Mouse (Mus musculus) kidney, embryonic 16.5 days (tissue): ENCODE data around the gene Pax2. TPM values are rescaled to one million over a fixed set of nuclear protein-coding genes. Genes with fewer than 3 reads are reported as not detected.
A peak's percentile ranks its signal among the peaks of the same experiment; 100 is the strongest.

Experiments used
- ATAC-seq: fragments of 200-750 bp; cut with Nextera tagmentation; 2 replicates; pipeline ENCODE4 v1.8.0; 2017; ENCODE audit warnings: moderate TSS enrichment; ENCODE audit not compliant: low FRiP score, low TSS enrichment
- H3K27ac ChIP-seq: fragments of 300-500 bp; sonication (generic); 2 replicates; pipeline ENCODE4 v1.5.1; 2014; ENCODE audit warnings: low read length
- H3K27me3 ChIP-seq: fragments of 300-500 bp; sonication (generic); 2 replicates; pipeline ENCODE4 v1.6.1; 2014; ENCODE audit warnings: low read length, control low read depth, mixed read lengths; ENCODE audit not compliant: insufficient read depth
- H3K36me3 ChIP-seq: fragments of 300-500 bp; sonication (generic); 2 replicates; pipeline ENCODE4 v1.6.1; 2014; ENCODE audit warnings: low read length, control low read depth, mixed read lengths; ENCODE audit not compliant: insufficient read depth
- H3K4me1 ChIP-seq: fragments of 300-500 bp; sonication (generic); 2 replicates; pipeline ENCODE4 v1.6.1; 2014; ENCODE audit warnings: low read length, control low read depth, mixed read lengths; ENCODE audit not compliant: insufficient read depth
- H3K4me2 ChIP-seq: fragments of 300-500 bp; sonication (generic); replicated peaks from 2 replicates; pipeline ENCODE4 v1.6.1; 2014; ENCODE audit warnings: low read depth, low read length
- H3K4me3 ChIP-seq: fragments of 300-500 bp; sonication (generic); 2 replicates; pipeline ENCODE4 v1.5.1; 2014; ENCODE audit warnings: mild to moderate bottlenecking, low read length
- H3K9ac ChIP-seq: fragments of 300-500 bp; sonication (generic); replicated peaks from 2 replicates; pipeline ENCODE4 v1.6.1; 2014; ENCODE audit warnings: low read length
- H3K9me3 ChIP-seq: fragments of 300-500 bp; sonication (generic); 2 replicates; pipeline ENCODE4 v1.6.1; 2016; ENCODE audit warnings: low read length, control low read depth
- WGBS: fragments of 180-500 bp; shearing (Covaris S2); extraction: QIAGEN DNeasy Blood & Tissue Kit; methylation state at CpG from one replicate; pipeline ENCODE4 v1.1.7; 2014; 5-methylcytosine and 5-hydroxymethylcytosine counted together
- polyA plus RNA-seq: library from polyadenylated mRNA; unstranded; fragments of >200 nt; fragmentation: Nextera tagmentation; extraction: Ambion mirVana; gene quantifications from 2 replicates; pipeline ENCODE4 v1.2.1, GENCODE M21; 2015

Gene Pax2
- polyA plus RNA-seq, 1 experiment from 2014 or later: 23.8 TPM

GRCm38 (mm10) chr19:44754461-44755377 lies 1.1 kb upstream of the Pax2 start:
- peak overlapping the region; percentile 73 for H3K4me3 ChIP-seq
- peaks cover 36% of the 10 kb centered on the region for H3K4me1 ChIP-seq
- peak overlapping the region; percentile 78 for H3K4me2 ChIP-seq
- peak overlapping the region; percentile 93 for H3K9ac ChIP-seq
- H3K27ac ChIP-seq: peak overlapping the region; percentile 98
- 2% methylated on average over 16 of the region's 16 CpGs for WGBS
- H3K36me3 ChIP-seq: peaks cover 2% of the 10 kb centered on the region; the same call in 1 of the 2 replicates
- peaks cover 60% of the 10 kb centered on the region for H3K27me3 ChIP-seq
- no peaks in the 10 kb centered on the region for H3K9me3 ChIP-seq
- no peak; the same call in 1 of the 2 replicates for ATAC-seq

- Histone ChIP-seq H3K4me3 (peak overlapping the region; percentile 73), H3K27me3 (peaks cover 57% of the 10 kb centered on the region), H3K27ac (peak overlapping the region; percentile 98), H3K9me3 (no peaks in the 10 kb centered on the region), H3K9ac (peak overlapping the region; percentile 93), H3K4me2 (peak overlapping the region; percentile 78), H3K4me1 (peaks cover 36% of the 10 kb centered on the region), H3K36me3 (peaks cover 2% of the 10 kb centered on the region; the same call in 1 of the 2 replicates)
- 0% methylated on average over 13 of the region's 13 CpGs for whole genome bisulfite sequencing
- no peak for ATAC-seq
These were observed 510 bp upstream of the Pax2 start for GRCm38 (mm10) chr19:44755378-44755692.

GRCm38 (mm10) chr19:44756421-44757230 lies 781 bp downstream of the Pax2 start:
- Histone ChIP-seq H3K36me3 (peaks cover 5% of the 10 kb centered on the region; the same call in 1 of the 2 replicates), H3K27ac (peak overlapping the region; percentile 98), H3K4me3 (peak overlapping the region; percentile 73), H3K4me1 (peaks cover 35% of the 10 kb centered on the region), H3K9ac (peak overlapping the region; percentile 93), H3K9me3 (no peaks in the 10 kb centered on the region), H3K4me2 (peak overlapping the region; percentile 78), H3K27me3 (peaks cover 52% of the 10 kb centered on the region)
- 0% methylated on average over 59 of the region's 71 CpGs for WGBS
- ATAC-seq: peak; percentile 80

GRCm38 (mm10) chr19:44757231-44757871 lies 1.5 kb downstream of the Pax2 start:
- peak overlapping the region; percentile 98 for H3K27ac ChIP-seq
- H3K4me1 ChIP-seq: peaks cover 32% of the 10 kb centered on the region
- WGBS: 1% methylated on average over 38 of the region's 38 CpGs
- ATAC-seq: no peak
- H3K27me3 ChIP-seq: peaks cover 52% of the 10 kb centered on the region
- no peaks in the 10 kb centered on the region for H3K9me3 ChIP-seq
- peak overlapping the region; percentile 78 for H3K4me2 ChIP-seq
- peak overlapping the region; percentile 73 for H3K4me3 ChIP-seq
- peak overlapping the region; percentile 93 for H3K9ac ChIP-seq
- peaks cover 5% of the 10 kb centered on the region; the same call in 1 of the 2 replicates for H3K36me3 ChIP-seq

- no peak for ATAC-seq
- Histone ChIP-seq H3K9me3 (no peaks in the 10 kb centered on the region), H3K27me3 (peaks cover 52% of the 10 kb centered on the region), H3K27ac (peak overlapping the region; percentile 78), H3K36me3 (peaks cover 9% of the 10 kb centered on the region), H3K4me3 (peak overlapping the region; percentile 73), H3K9ac (peak overlapping the region; percentile 91), H3K4me1 (peaks cover 29% of the 10 kb centered on the region), H3K4me2 (peak overlapping the region; percentile 69)
- WGBS: 0% methylated on average over 28 of the region's 28 CpGs
These were observed 3.0 kb downstream of the Pax2 start for GRCm38 (mm10) chr19:44758846-44759245.

DNA sequence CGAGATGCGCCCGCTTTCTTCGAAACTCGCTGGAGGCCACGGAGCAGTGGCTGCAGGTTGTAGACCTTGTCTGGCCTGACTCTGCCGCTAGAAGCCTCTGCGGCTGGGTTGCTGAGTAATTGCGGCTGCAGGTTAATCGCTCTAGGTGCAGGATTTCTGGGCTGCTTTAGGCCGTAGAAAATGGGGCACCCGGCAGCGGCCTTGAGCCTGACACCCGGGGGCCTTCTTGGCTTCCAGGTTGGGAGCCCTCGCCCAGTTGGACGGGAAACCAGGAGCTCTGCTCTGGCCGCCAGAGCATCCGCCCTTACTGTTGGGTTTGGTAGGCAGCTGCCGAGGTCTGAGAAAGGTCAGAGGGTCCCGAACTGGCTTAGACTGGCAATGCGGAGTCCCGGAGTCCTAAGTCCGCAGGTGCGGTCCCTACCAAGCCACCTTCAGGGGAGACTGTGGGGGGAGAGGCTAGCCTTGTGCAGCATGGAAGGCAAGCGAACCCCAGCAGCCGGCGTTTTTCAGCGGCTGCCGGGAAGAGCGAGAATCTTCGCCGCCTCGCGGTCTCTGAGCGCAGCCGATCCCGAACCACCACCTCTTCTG lies 3.8 kb downstream of the Pax2 start:
- no peaks in the 10 kb centered on the region for H3K9me3 ChIP-seq
- under 1% methylated on average over 37 of the region's 37 CpGs for whole genome bisulfite sequencing
- H3K4me3 ChIP-seq: peak overlapping the region; percentile 73
- no peak for ATAC-seq
- peak overlapping the region; percentile 91 for H3K9ac ChIP-seq
- H3K4me2 ChIP-seq: peak overlapping the region; percentile 69
- H3K27ac ChIP-seq: peak overlapping the region; percentile 78
- H3K36me3 ChIP-seq: peaks cover 9% of the 10 kb centered on the region
- H3K4me1 ChIP-seq: peaks cover 28% of the 10 kb centered on the region
- H3K27me3 ChIP-seq: peaks cover 53% of the 10 kb centered on the region

GRCm38 (mm10) chr19:44760259-44761131 lies 4.7 kb downstream of the Pax2 start:
- H3K27me3 ChIP-seq: peaks cover 48% of the 10 kb centered on the region
- peaks cover 30% of the 10 kb centered on the region for H3K4me1 ChIP-seq
- peaks cover 9% of the 10 kb centered on the region for H3K36me3 ChIP-seq
- no peak for ATAC-seq
- H3K4me2 ChIP-seq: peak overlapping the region; percentile 69
- H3K9ac ChIP-seq: peak overlapping the region; percentile 91
- no peaks in the 10 kb centered on the region for H3K9me3 ChIP-seq
- H3K4me3 ChIP-seq: peak overlapping the region; percentile 73
- WGBS: under 1% methylated on average over 39 of the region's 39 CpGs
- H3K27ac ChIP-seq: peak overlapping the region; percentile 55

GRCm38 (mm10) chr19:44762121-44762621 lies 6.3 kb downstream of the Pax2 start:
- Histone ChIP-seq H3K27ac (no peak overlapping the region), H3K36me3 (peaks cover 12% of the 10 kb centered on the region), H3K4me1 (peaks cover 24% of the 10 kb centered on the region), H3K4me3 (peak overlapping the region; percentile 73), H3K9me3 (no peaks in the 10 kb centered on the region), H3K27me3 (peaks cover 35% of the 10 kb centered on the region), H3K4me2 (peak overlapping the region; percentile 69), H3K9ac (peak overlapping the region; percentile 91)
- 35% methylated on average over 7 of the region's 7 CpGs for WGBS
- no peak for ATAC-seq
